Mouse (Mus musculus) midbrain, embryonic 10.5 days (tissue): ENCODE data around the gene Atrnl1. TPM values are rescaled to one million over a fixed set of nuclear protein-coding genes. Genes with fewer than 3 reads are reported as not detected.

Source experiments
- DNase-seq: peaks from one replicate; pipeline ENCODE4 v3.0.0-alpha.2; 2017; ENCODE audit warnings: low spot score
- H3K27ac ChIP-seq: fragments of 300-500 bp; sonication (generic); replicated peaks from 2 replicates; pipeline ENCODE4 v1.5.1; 2016; ENCODE audit warnings: mild to moderate bottlenecking
- H3K27me3 ChIP-seq: fragments of 300-500 bp; sonication (generic); 2 replicates; pipeline ENCODE4 v1.6.1; 2016; ENCODE audit warnings: low read depth, mild to moderate bottlenecking; ENCODE audit not compliant: poor library complexity, severe bottlenecking
- H3K36me3 ChIP-seq: fragments of 300-500 bp; sonication (generic); 2 replicates; pipeline ENCODE4 v1.6.1; 2016; ENCODE audit warnings: mild to moderate bottlenecking, moderate library complexity
- H3K4me1 ChIP-seq: fragments of 300-500 bp; sonication (generic); 2 replicates; pipeline ENCODE4 v1.6.1; 2016
- H3K4me3 ChIP-seq: fragments of 300-500 bp; sonication (generic); 2 replicates; pipeline ENCODE4 v1.5.1; 2016; ENCODE audit warnings: mild to moderate bottlenecking, moderate library complexity
- H3K9me3 ChIP-seq: fragments of 300-500 bp; sonication (generic); replicated peaks from 2 replicates; pipeline ENCODE4 v1.6.1; 2016; ENCODE audit warnings: mild to moderate bottlenecking
- WGBS: fragments of 180-500 bp; shearing (Covaris S2); methylation state at CpG from one replicate; pipeline ENCODE4 v1.1.7; 2016; 5-methylcytosine and 5-hydroxymethylcytosine counted together
- polyA plus RNA-seq: library from polyadenylated mRNA; unstranded; fragments of >200 nt; fragmentation: Nextera tagmentation; extraction: Ambion mirVana; gene quantifications from 2 replicates; pipeline ENCODE4 v1.2.1, GENCODE M21; 2016

The Atrnl1 gene
- polyA plus RNA-seq, 1 experiment from 2014 or later, result 3.0 TPM

- H3K4me3 ChIP-seq, result no peak overlapping the region
- H3K27me3 ChIP-seq, result no peaks in the 10 kb centered on the region
- WGBS, result 87% methylated on average over 17 of the region's 17 CpGs
- DNase-seq, result peak; percentile 33
- H3K9me3 ChIP-seq, result no peaks in the 10 kb centered on the region
- no peak overlapping the region for H3K27ac ChIP-seq
- no peaks in the 10 kb centered on the region for H3K36me3 ChIP-seq
- H3K4me1 ChIP-seq, result no peaks in the 10 kb centered on the region
Observed at GRCm38 (mm10) chr19:57816221-57816996, 205.6 kb downstream of the Atrnl1 start.

DNA sequence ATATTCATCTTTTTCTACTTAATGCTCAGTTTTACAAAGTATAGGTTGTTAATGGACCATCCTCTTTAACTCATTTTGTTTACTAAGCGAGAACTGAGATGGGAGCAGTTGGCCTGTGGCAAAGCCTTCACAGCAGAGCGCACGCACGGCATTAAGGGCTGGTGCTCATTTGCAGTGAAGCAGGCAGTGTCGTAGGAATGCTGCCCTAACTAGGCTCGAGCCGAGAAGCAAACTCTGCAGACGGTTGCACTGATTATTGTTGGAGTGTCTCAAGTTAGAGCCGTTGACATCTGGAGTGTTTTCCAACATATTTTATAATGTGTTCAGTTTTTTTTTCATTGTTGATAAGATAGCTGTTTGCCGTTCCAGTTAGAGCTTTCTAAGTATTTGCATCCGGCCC, 206.9 kb downstream of the Atrnl1 start:
- no peaks in the 10 kb centered on the region for H3K36me3 ChIP-seq
- H3K27me3 ChIP-seq, result no peaks in the 10 kb centered on the region
- no peak overlapping the region for H3K4me3 ChIP-seq
- H3K9me3 ChIP-seq, result no peaks in the 10 kb centered on the region
- no peak for DNase-seq
- H3K27ac ChIP-seq, result no peak overlapping the region
- 69% methylated on average over 11 of the region's 11 CpGs for WGBS
- H3K4me1 ChIP-seq, result no peaks in the 10 kb centered on the region

- Histone ChIP-seq H3K9me3 (no peaks in the 10 kb centered on the region), H3K27me3 (no peaks in the 10 kb centered on the region), H3K4me1 (no peaks in the 10 kb centered on the region), H3K36me3 (peaks cover 4% of the 10 kb centered on the region; the same call in 1 of the 2 replicates), H3K4me3 (no peak overlapping the region), H3K27ac (no peak overlapping the region)
- no peak for DNase-seq
- WGBS, result 93% methylated on average over 4 of the region's 4 CpGs
Observed at GRCm38 (mm10) chr19:57823446-57823845, 212.6 kb downstream of the Atrnl1 start.

DNA sequence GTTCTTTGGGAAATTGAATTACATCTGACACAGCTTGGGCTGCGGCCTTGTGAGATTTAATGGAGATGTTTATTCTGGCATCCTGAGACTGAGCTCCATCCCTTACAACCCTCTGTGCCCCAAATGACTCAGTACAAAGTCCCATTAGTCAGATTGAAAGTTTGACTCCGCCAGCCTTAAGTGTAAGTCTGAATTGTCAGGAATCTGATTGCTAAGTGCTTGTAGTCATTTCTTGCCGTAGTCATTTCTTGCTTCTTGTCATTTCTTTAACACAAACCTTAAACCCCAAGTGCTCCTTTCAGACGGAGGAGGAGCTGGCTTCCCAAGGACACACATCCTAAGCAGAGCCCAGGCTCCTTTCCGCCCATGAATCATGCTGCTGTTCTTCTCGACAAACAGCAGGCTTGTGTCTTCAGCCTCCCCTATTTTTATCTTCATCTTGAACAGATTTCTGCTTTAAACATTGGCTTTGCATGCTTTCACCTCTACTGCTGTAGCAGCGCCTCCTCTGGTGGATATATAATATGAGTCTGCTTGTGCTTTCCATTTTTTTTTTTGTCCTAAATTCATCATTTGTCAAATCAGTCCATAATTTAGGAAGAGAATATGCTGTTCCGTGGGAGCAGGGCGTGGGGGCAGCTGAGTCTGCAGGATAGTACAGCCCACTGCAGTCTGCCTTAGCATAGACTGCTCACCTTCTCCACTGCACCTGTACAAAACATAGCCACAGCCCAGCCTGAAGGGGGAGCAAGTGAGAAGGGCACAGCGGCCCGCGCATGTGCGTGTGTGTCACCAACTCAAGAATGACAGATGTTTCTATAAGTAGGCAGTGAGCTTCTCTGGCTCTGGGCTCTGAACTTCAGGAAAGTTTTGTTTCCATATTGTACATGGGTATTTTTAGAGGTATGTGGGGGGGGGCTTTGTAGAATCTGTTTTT, 214.7 kb downstream of the Atrnl1 start:
- 95% methylated on average over 13 of the region's 13 CpGs for WGBS
- Histone ChIP-seq H3K4me3 (no peak overlapping the region), H3K27ac (no peak overlapping the region), H3K4me1 (no peaks in the 10 kb centered on the region), H3K9me3 (no peaks in the 10 kb centered on the region), H3K36me3 (peaks cover 4% of the 10 kb centered on the region; the same call in 1 of the 2 replicates), H3K27me3 (no peaks in the 10 kb centered on the region)
- no peak for DNase-seq

DNA sequence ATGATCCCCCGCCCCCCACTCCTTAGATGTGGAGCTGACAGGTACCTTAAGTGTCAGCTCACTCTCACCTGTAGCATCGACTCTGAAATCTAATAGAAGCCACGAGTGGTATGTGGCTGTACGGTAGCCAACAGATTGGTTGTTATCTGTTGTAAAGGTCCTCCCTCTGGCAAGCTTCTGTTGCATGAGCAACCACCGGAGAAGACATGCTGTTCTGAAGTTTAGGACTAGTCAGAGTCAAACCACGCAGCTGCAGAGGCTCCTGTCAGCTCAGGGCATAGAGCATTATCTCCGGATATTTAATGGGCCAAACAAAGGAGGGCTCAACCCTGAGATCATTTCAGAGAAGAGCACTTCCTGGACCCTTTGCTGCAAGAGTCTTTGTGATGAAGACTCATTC, 222.2 kb downstream of the Atrnl1 start:
- WGBS, result 89% methylated on average over 7 of the region's 7 CpGs
- H3K27ac ChIP-seq, result no peak overlapping the region
- H3K4me3 ChIP-seq, result no peak overlapping the region
- no peaks in the 10 kb centered on the region; the same call in 1 of the 2 replicates for H3K36me3 ChIP-seq
- no peaks in the 10 kb centered on the region for H3K9me3 ChIP-seq
- no peaks in the 10 kb centered on the region for H3K4me1 ChIP-seq
- no peak for DNase-seq
- no peaks in the 10 kb centered on the region for H3K27me3 ChIP-seq

GRCm38 (mm10) chr19:57837882-57838281, 227.0 kb downstream of the Atrnl1 start:
- no peak for DNase-seq

DNA sequence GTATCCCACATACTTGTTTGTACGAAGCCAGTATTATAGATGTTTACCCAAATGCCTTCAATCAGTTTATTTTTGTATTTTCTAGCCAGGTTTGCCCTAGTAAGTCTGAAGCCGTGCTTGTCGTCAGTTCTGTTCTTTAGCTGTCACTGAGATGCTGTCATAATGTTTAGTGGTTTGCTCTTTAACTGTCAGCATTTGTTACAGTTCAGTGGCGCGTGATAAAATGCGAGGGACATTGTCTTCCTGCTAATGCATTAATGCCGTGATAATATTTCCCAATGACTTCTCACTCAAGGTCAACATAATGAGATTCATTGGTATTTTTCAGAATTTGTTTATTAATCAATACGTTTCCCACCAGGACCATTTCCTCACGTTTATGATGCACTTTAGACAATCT, 227.7 kb downstream of the Atrnl1 start:
- H3K36me3 ChIP-seq, result peaks cover 6% of the 10 kb centered on the region; the same call in 1 of the 2 replicates
- no peaks in the 10 kb centered on the region for H3K4me1 ChIP-seq
- peaks cover 6% of the 10 kb centered on the region; the same call in 1 of the 2 replicates for H3K9me3 ChIP-seq
- no peaks in the 10 kb centered on the region for H3K27me3 ChIP-seq
- 93% methylated on average over 9 of the region's 9 CpGs for WGBS
- H3K4me3 ChIP-seq, result no peak overlapping the region
- DNase-seq, result no peak
- H3K27ac ChIP-seq, result no peak overlapping the region

More at GRCm38 (mm10) chr19:57837882-57838281, 227.0 kb downstream of the Atrnl1 start:
- no peak overlapping the region for H3K4me3 ChIP-seq
- peaks cover 1% of the 10 kb centered on the region; the same call in 1 of the 2 replicates for H3K36me3 ChIP-seq
- peaks cover 2% of the 10 kb centered on the region; the same call in 1 of the 2 replicates for H3K9me3 ChIP-seq
- no peaks in the 10 kb centered on the region for H3K4me1 ChIP-seq
- WGBS, result 97% methylated on average over 6 of the region's 6 CpGs
- H3K27ac ChIP-seq, result no peak overlapping the region
- H3K27me3 ChIP-seq, result no peaks in the 10 kb centered on the region

DNA sequence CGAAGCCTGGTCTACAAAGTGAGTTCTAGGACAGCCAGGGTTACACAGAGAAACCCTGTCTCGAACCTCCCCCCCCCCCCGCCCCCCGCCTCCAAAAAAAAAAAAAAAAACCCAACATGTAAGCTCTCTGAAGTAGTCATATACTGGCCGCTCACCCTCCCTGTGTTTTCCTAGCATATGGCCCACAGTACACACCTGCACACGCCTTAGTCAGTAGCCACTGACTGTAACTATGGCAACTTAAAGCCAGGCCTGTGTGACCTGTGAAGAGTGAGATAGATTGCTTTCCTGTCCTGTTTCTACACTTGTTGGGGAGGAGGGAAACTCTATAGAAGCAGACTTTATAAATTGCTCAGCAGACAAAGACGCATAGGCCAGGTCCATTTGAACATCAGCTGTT, 239.1 kb downstream of the Atrnl1 start:
- 84% methylated on average over 7 of the region's 7 CpGs for WGBS
- H3K27ac ChIP-seq, result no peak overlapping the region
- no peaks in the 10 kb centered on the region for H3K4me1 ChIP-seq
- H3K36me3 ChIP-seq, result no peaks in the 10 kb centered on the region
- no peak for DNase-seq
- H3K27me3 ChIP-seq, result no peaks in the 10 kb centered on the region
- H3K4me3 ChIP-seq, result no peak overlapping the region
- no peaks in the 10 kb centered on the region; the same call in 1 of the 2 replicates for H3K9me3 ChIP-seq

GRCm38 (mm10) chr19:57868350-57868749, 257.5 kb downstream of the Atrnl1 start:
- Histone ChIP-seq H3K36me3 (no peaks in the 10 kb centered on the region), H3K4me1 (peaks cover 17% of the 10 kb centered on the region), H3K4me3 (no peak overlapping the region), H3K27me3 (no peaks in the 10 kb centered on the region), H3K27ac (no peak overlapping the region), H3K9me3 (no peaks in the 10 kb centered on the region)
- 86% methylated on average over 4 of the region's 4 CpGs for WGBS
- DNase-seq, result no peak

GRCm38 (mm10) chr19:57870871-57871270, 260.0 kb downstream of the Atrnl1 start:
- Histone ChIP-seq H3K36me3 (no peaks in the 10 kb centered on the region), H3K9me3 (no peaks in the 10 kb centered on the region), H3K27me3 (no peaks in the 10 kb centered on the region), H3K27ac (0 out of 2 replicates have a peak overlapping the region, but pooled peaks have one; percentile 53), H3K4me3 (no peak overlapping the region), H3K4me1 (peaks cover 17% of the 10 kb centered on the region)
- no peak for DNase-seq
- 64% methylated on average over 13 of the region's 13 CpGs for WGBS

GRCm38 (mm10) chr19:57876057-57876456, 265.2 kb downstream of the Atrnl1 start:
- H3K27me3 ChIP-seq, result no peaks in the 10 kb centered on the region
- no peak overlapping the region for H3K4me3 ChIP-seq
- DNase-seq, result no peak
- H3K4me1 ChIP-seq, result peaks cover 6% of the 10 kb centered on the region
- H3K9me3 ChIP-seq, result no peaks in the 10 kb centered on the region
- no peak overlapping the region for H3K27ac ChIP-seq
- H3K36me3 ChIP-seq, result no peaks in the 10 kb centered on the region
- WGBS, result 93% methylated on average over 6 of the region's 6 CpGs

GRCm38 (mm10) chr19:57877343-57877742, 266.5 kb downstream of the Atrnl1 start:
- no peaks in the 10 kb centered on the region for H3K27me3 ChIP-seq
- no peaks in the 10 kb centered on the region for H3K9me3 ChIP-seq
- DNase-seq, result no peak
- no peak overlapping the region for H3K4me3 ChIP-seq
- 100% methylated on average over 4 of the region's 4 CpGs for WGBS
- no peaks in the 10 kb centered on the region for H3K4me1 ChIP-seq
- no peak overlapping the region for H3K27ac ChIP-seq
- no peaks in the 10 kb centered on the region for H3K36me3 ChIP-seq
